Mouse (Mus musculus) retina, adult 2 months (tissue): ENCODE measurements at regions not wholly inside any gene's neighbourhood (a gene's known extent, or its start where the extent isn't known, plus 50 kb on each side); places are given as distances from the start of the nearest gene placed in this dataset.

Experiments
- DNase-seq: peaks from one replicate; pipeline ENCODE4 v3.0.0-alpha.2; 2012; ENCODE audit warnings: low read depth, low spot score

- DNase-seq: no peak
These were observed 105.6 kb upstream of the Atxn7l3b start for GRCm38 (mm10) chr10:113034356-113034755.

DNA sequence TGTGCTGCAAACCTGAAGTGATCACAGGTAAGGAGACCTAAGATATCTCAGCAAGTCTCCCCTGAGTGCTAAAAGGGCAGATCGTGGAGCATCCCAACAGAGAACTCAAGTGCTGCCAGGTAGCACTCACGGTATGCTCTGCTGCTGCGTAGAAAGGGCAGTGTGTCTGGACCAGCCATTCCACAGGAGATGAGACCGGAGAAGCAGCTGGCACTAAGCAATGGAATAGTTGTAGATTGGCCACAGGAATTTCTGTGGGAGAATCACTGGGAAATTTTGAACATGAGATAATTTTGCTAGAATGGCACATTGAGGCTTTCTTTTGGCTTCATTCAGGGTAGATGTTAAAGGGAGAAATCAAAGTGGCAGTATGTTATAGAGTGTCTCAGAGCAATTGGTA is 104.1 kb upstream of the Atxn7l3b start:
- DNase-seq: no peak

DNA sequence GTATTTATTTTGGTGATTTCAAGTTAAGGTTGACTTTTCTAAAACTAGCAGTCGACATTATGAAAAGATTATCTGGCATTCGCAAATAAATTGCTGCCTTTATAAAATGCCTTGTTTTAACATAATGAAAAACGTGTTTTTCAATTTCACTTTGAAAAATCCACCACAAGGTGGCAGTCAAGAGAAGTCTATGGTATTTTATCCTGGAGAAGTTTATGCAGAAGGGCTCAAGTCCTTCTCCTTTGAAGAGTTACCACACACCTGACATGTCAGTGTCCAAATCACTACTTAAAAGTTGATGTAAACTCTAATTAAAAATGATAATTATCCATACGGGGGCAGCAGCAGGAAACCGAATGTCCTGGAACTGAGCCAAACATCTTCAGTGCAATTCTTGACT is 98.5 kb upstream of the Atxn7l3b start:
- DNase-seq: peak; percentile 13

- no peak for DNase-seq
These were observed 95.8 kb upstream of the Atxn7l3b start for GRCm38 (mm10) chr10:113024633-113025032.

- DNase-seq: no peak
These were observed 80.3 kb upstream of the Atxn7l3b start for GRCm38 (mm10) chr10:113009124-113009523.

GRCm38 (mm10) chr10:112990720-112991119 is 61.9 kb upstream of the Atxn7l3b start:
- no peak for DNase-seq

DNA sequence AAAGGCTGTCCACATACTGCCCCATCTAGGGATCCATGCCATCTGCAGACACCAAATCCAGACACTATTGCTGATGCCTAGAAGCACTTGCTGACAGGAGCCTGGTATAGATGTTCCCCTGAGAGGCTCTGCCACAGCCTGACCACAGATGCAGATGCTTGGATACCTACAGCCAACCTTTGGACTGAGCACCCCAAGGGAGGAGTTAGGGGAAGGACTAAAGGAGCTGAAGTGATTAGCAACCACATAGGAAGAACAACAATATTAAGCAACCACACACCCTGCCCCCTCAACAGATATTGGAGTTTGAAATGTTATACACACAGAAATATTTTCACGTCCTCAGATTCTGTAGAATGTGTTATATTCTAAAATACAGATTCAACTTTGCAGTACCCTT is 53.9 kb upstream of the Atxn7l3b start:
- no peak for DNase-seq
